Mouse (Mus musculus): ENCODE measurements around the gene Slc25a17. TPM values are rescaled to one million over a fixed set of nuclear protein-coding genes. Genes with fewer than 3 reads are reported as not detected.

Gene Slc25a17
- total RNA-seq (2014; fragmentation: Nextera tagmentation): 66.2 and 71.3 TPM in 2 replicates
- 69.2 and 87.4 TPM in 2 replicates for total RNA-seq (2017)

GRCm38 (mm10) chr15:81360345-81361021 is at the start of gene Slc25a17:
Slc25a17 (minus strand) TSS chr15:81360812.
- peak; percentile 96 for ATAC-seq (replicated peaks; ENCODE audit: poor library complexity, severe bottlenecking)

DNA sequence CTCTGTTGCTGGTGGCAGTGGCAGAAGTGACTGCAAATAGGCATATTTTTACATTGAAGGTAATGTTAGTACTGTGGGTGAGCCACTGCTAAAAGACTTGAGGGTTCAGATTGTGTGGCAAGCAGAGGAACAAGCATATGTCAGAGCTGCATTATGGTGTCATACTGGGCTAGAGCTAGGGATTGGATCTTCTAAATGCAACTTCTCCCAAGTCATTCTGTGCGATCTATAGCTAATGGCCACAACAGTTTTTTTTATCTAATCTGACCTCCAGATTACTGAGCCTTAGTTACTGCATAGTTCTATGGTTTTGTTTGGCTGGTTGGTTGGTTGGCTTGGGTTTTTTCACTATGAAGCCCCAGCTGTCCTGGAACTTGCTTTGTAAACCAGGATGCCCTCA is 47.6 kb upstream of the Slc25a17 start, which contains the start of gene Dnajb7:
Gene Dnajb7, minus strand, starts transcription at position 101 of the 400 bp plus-strand sequence.
- no peak for ATAC-seq (replicated peaks; ENCODE audit: poor library complexity, severe bottlenecking)

DNA sequence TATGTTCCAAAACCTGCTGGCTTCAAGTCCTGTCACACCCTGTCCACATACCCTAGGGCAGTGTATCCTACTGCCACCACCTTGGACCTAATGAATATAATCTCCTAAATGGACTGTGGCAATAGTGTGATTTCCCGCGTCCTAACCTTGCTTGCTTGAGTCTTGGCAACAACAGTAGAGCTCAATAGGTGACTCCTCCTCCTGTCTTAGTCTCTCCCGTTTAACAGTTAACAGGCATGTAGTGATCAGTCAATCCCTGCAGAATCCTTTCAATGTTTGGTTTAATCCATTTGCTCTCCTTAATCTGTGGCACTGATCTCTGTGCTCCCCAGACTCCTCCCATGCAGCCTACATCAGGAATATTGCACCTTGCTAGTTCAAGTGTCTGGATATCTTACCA is 44.4 kb upstream of the Slc25a17 start:
- no peak for ATAC-seq (replicated peaks; ENCODE audit: poor library complexity, severe bottlenecking)

DNA sequence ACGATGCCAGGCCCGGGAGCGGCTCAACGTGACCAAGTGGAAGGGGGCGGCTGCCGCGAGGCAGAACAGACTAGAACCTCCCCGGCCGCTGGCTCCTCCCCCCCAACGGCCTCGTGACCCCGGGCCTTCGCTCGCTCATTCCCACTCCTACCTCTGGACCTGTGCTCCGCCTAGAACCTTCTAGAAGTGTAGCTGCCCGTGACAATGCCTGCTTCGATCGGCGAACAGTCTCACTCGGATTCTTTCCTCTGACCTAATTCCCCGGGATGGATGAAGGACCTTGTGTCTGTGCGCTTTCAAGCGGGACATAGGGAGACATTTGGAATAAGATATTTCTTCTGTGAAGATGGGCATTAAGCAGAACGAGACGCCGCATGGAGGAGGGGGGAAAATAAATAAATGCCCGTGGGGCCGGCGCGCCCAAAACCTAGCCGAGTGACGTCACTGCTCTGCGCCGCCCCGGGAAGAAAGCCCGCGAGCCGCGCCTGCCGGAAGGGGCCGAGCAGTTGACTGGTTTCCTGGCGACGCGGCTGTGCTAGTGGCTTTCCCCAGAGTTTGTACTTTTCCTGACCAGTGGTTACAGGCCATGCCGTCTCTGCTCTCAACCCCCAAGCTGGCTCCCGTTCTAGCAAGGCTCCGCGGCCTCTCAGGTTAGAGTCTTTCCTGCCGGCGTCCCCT is 39.2 kb upstream of the Slc25a17 start, which contains the start of the genes St13 and Xpnpep3:
Gene St13, minus strand, starts transcription at position 440 of the 678 bp plus-strand sequence.
Gene Xpnpep3, plus strand, starts transcription at position 501 of the 678 bp plus-strand sequence.
- peak; percentile 96 for ATAC-seq (replicated peaks; ENCODE audit: poor library complexity, severe bottlenecking)

DNA sequence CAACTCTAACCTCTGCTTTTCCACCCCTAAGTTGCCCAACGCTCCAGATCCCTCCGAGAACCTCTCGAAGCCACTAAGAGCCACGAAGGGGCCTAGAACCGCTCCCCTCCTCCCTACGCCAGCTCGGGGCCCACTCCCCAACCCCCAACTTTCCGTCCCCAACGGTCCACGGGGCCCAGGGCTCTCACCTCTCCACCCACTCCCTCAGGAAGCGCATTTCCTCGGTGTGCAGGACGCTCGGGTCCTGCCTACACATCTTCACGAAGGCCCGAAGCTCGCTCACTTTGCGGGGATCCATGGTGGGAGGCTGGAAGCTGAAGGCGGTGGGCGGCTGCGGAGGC is 38.7 kb upstream of the Slc25a17 start:
- no peak; the same call in 1 of the 2 replicates for ATAC-seq (replicated peaks; ENCODE audit: poor library complexity, severe bottlenecking)

DNA sequence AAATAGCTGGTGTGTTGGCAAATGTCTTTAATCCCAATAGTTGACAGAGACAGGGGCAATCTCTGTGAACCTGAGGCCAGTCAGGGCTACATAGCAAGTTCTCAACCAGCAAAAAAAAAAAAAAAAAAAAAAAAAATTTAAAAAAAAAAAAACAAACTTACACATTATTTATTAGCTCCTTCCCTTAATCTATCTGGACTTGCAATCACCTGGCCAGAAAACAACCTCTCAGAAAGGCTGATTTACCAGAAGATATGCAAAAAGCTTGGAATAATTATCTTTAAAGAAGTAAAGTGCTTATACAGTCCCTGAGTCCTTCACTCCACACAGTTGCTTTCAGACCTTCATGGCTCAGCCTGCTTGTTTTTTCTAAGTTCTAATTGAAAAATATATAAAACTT is 37.6 kb upstream of the Slc25a17 start:
- no peak for ATAC-seq (replicated peaks; ENCODE audit: poor library complexity, severe bottlenecking)

DNA sequence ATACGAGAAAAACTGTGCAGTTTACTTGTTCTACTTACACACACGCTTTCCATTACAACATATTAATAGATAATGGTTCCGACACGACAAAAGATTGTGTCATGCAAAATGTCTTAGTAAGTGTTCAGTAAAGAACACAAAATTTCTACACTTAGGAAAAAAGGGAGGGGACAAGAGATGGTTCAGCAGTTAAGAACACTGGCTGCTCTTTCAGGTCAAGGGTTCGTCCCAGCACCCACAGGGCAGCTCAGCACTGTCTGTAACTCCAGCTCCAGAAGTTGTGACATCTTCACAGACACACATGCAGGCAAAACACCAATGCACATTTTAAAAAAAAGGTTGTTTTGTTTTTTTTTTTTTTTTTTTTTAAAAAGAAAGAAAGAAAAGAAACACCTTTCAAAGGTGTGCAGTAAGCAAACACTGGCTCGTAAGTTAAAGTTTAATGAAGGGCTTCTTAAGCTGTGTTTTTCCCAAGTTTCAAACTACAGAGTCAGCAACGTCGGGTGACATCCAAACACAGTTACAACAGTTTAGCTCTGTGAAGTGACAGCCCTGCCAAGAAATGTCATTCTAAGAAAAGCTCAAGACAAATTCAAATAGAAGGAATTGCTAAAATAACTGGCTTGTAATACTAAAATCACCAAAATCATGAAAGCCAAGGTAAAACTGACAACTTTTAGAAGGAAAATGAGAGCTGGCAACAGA is 33.8 kb upstream of the Slc25a17 start:
- ATAC-seq (replicated peaks; ENCODE audit: poor library complexity, severe bottlenecking): no peak

- peak; percentile 92 for ATAC-seq (replicated peaks; ENCODE audit: poor library complexity, severe bottlenecking)
These were observed 32.4 kb upstream of the Slc25a17 start for GRCm38 (mm10) chr15:81392997-81393396.

DNA sequence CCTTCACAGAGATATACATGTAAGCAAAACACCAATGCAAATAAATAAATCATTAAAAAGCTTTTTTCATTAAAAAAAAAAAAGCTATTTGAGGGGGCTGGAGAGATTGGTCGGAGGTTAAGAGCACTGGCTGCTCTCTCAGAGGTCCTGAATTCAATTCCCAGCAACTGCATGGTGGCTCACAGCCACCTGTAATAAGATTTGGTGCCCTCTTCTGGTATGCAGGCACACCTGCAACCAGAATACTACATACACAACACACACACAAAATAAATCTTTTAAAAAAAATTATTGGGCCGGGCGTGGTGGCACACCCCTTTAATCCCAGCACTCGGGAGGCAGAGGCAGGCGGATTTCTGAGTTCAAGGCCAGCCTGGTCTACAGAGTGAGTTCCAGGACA is 25.7 kb upstream of the Slc25a17 start:
- ATAC-seq (replicated peaks; ENCODE audit: poor library complexity, severe bottlenecking): no peak

GRCm38 (mm10) chr15:81378845-81379244 is 18.2 kb upstream of the Slc25a17 start:
- ATAC-seq (replicated peaks; ENCODE audit: poor library complexity, severe bottlenecking): no peak

- no peak for ATAC-seq (replicated peaks; ENCODE audit: poor library complexity, severe bottlenecking)
These were observed 14.0 kb upstream of the Slc25a17 start for GRCm38 (mm10) chr15:81374621-81375020.

- no peak for ATAC-seq (replicated peaks; ENCODE audit: poor library complexity, severe bottlenecking)
These were observed 9.7 kb upstream of the Slc25a17 start for GRCm38 (mm10) chr15:81370356-81370755.

- no peak for ATAC-seq (replicated peaks; ENCODE audit: poor library complexity, severe bottlenecking)
These were observed 8.0 kb upstream of the Slc25a17 start for GRCm38 (mm10) chr15:81368601-81369000.

- no peak for ATAC-seq (replicated peaks; ENCODE audit: poor library complexity, severe bottlenecking)
These were observed 5.6 kb upstream of the Slc25a17 start for GRCm38 (mm10) chr15:81366241-81366640.

GRCm38 (mm10) chr15:81365246-81365645 is 4.6 kb upstream of the Slc25a17 start:
- ATAC-seq (replicated peaks; ENCODE audit: poor library complexity, severe bottlenecking): 0 out of 2 replicates have a peak, but pooled peaks have one; percentile 23

GRCm38 (mm10) chr15:81364271-81364670 is 3.7 kb upstream of the Slc25a17 start:
- no peak for ATAC-seq (replicated peaks; ENCODE audit: poor library complexity, severe bottlenecking)

- ATAC-seq (replicated peaks; ENCODE audit: poor library complexity, severe bottlenecking): no peak
These were observed 1.9 kb upstream of the Slc25a17 start for GRCm38 (mm10) chr15:81362501-81362900.

- ATAC-seq (replicated peaks; ENCODE audit: poor library complexity, severe bottlenecking): no peak
These were observed 904 bp upstream of the Slc25a17 start for GRCm38 (mm10) chr15:81361417-81362015.

- ATAC-seq (replicated peaks; ENCODE audit: poor library complexity, severe bottlenecking): peak; percentile 77
These were observed 401 bp upstream of the Slc25a17 start for GRCm38 (mm10) chr15:81361022-81361404.

DNA sequence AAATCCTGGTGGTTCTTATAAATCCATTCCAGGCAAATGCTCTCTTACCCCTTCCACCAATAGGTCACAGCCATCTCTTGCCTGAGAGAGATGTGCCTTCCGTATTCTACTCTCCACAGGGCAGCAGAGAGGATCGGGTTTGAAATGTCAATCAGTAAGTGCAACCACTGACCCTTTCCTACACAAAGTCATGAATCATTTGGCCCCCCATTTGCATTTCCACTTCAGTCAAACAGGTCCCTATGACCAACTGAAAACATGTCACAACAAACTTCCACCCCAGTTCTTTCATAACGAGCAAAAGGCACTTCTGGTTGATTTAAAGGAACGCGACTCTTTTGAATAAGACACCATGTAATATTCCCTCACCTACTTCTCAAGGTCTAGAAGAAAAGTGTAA is 1.2 kb downstream of the Slc25a17 start:
- 0 out of 2 replicates have a peak, but pooled peaks have one; percentile 13 for ATAC-seq (replicated peaks; ENCODE audit: poor library complexity, severe bottlenecking)

DNA sequence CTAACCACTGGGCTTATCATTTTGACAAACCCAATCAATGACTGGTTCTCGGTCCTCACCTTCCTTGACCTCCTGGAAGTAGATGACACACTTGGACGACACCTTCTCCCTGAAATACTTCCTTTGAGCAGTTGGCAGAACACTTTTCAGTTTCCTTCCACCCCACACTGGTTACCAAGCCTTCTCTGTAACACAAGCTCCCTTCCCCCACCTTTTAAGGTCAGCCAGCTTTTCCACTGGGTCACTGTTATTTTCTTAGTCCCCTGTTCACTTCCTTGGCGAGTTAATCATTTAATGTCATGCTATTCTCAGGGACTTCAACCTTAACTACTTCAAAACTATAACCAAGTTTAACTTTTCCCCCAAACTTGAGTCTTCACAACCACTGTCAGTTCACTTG is 1.7 kb downstream of the Slc25a17 start:
- no peak for ATAC-seq (replicated peaks; ENCODE audit: poor library complexity, severe bottlenecking)
